Mouse (Mus musculus): ENCODE data around the gene Gramd2. TPM values are rescaled to one million over a fixed set of nuclear protein-coding genes. Genes with fewer than 3 reads are reported as not detected.
"Not testable (repeated sequence)": the region's sequence is repeated elsewhere in the genome, so short reads cannot be mapped to it uniquely, and the experiment has no call there.

The Gramd2 gene
- polyA plus RNA-seq, 1 experiment from 2014 or later: 1.0 TPM

DNA sequence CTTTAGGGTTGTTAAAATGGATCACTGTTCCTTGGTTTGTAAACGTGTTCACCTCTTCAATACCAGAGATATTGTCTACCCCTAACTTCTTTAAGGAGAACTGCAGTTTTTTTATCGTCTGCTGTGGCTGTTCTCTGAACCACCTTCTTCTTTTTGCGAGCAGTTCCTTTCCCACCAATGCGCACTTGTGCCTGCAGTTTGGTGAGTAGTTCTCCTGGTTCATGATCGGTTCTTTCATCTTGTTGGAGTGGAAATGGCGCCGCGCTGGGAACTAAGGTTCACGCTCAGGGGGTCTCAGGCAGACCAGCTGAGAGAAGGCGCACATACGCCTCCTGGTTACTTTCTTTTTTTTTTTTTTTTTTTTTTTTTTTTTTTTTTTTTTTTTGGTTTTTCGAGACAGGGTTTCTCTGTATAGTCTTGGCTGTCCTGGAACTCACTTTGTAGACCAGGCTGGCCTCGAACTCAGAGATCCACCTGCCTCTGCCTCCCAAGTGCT is 87.1 kb downstream of the Gramd2 start:
- not testable (repeated sequence) for H3K36me3 ChIP-seq (replicated peaks; ENCODE audit: control insufficient read depth, insufficient read depth, low read depth, low read length); DNase-seq (ENCODE audit: low spot score); H3K27me3 ChIP-seq (ENCODE audit: control insufficient read depth, insufficient read depth, low read length); H3K9ac ChIP-seq (replicated peaks; ENCODE audit: low read length); H3K4me1 ChIP-seq (ENCODE audit: control insufficient read depth, insufficient read depth, low read length); H3K4me2 ChIP-seq (ENCODE audit: low read depth, low read length); H3K27ac ChIP-seq (replicated peaks; ENCODE audit: low read depth, low read length); H3K4me3 ChIP-seq (ENCODE audit: low read depth, low read length); H3K9me3 ChIP-seq (replicated peaks; ENCODE audit: control insufficient read depth, low read length); ATAC-seq (replicated peaks; ENCODE audit: insufficient number of reproducible peaks, low FRiP score, low TSS enrichment, low read depth)
- WGBS: 89% methylated on average over 11 of the region's 13 CpGs

Other genes starting within 250 kb of the Gramd2 start
- 20.4 and 21.1 TPM in 2 replicates for gene Arih1, start 193.5 kb upstream of the Gramd2 start, polyA plus RNA-seq (2014; fragmentation: Nextera tagmentation; extraction: Ambion mirVana)
- 49.4 and 64.0 TPM in 2 replicates for gene Hexa, start 140.6 kb upstream of the Gramd2 start, polyA plus RNA-seq (2014; fragmentation: Nextera tagmentation; extraction: Ambion mirVana)
- not detected in 2 replicates for gene Tmem202, start 140.3 kb upstream of the Gramd2 start, polyA plus RNA-seq (2014; fragmentation: Nextera tagmentation; extraction: Ambion mirVana)
- gene Celf6, start 102.2 kb upstream of the Gramd2 start, polyA plus RNA-seq (2014; fragmentation: Nextera tagmentation; extraction: Ambion mirVana): 1.2 and 1.7 TPM in 2 replicates
- 36.8 and 43.6 TPM in 2 replicates for gene Parp6, start 62.9 kb upstream of the Gramd2 start, polyA plus RNA-seq (2014; fragmentation: Nextera tagmentation; extraction: Ambion mirVana)
- 1,805 and 1,941 TPM in 2 replicates for gene Pkm, start 23.8 kb upstream of the Gramd2 start, polyA plus RNA-seq (2014; fragmentation: Nextera tagmentation; extraction: Ambion mirVana)
- 18.8 and 22.1 TPM in 2 replicates for gene Senp8, start 70.6 kb downstream of the Gramd2 start, polyA plus RNA-seq (2014; fragmentation: Nextera tagmentation; extraction: Ambion mirVana)
- 13.3 and 15.7 TPM in 2 replicates for gene Myo9a, start 70.8 kb downstream of the Gramd2 start, polyA plus RNA-seq (2014; fragmentation: Nextera tagmentation; extraction: Ambion mirVana)